Mouse (Mus musculus) heart, adult 2 months (tissue): ENCODE measurements around the gene Mapk10. TPM values are rescaled to one million over a fixed set of nuclear protein-coding genes. Genes with fewer than 3 reads are reported as not detected.

Experiments used
- DNase-seq, 2 experiments: peaks; one replicate each; pipeline ENCODE4 v3.0.0; 2021
- H3K27ac ChIP-seq: fragments of 200-600 bp; 2 replicates; pipeline ENCODE4 v1.8.1; 2022
- H3K27me3 ChIP-seq: fragments of 200-500 bp; 2 replicates; pipeline ENCODE4 v1.6.1; 2012; ENCODE audit warnings: mild to moderate bottlenecking, low read length, inconsistent platforms, mixed read lengths; ENCODE audit not compliant: control insufficient read depth, insufficient read depth
- H3K36me3 ChIP-seq: fragments of 200-500 bp; 2 replicates; pipeline ENCODE4 v1.6.1; 2012; ENCODE audit warnings: low read length, inconsistent platforms; ENCODE audit not compliant: control insufficient read depth, insufficient read depth
- H3K4me1 ChIP-seq: fragments of 200-500 bp; 2 replicates; pipeline ENCODE4 v1.6.1; 2011; ENCODE audit warnings: low read length; ENCODE audit not compliant: control insufficient read depth, insufficient read depth
- H3K4me3 ChIP-seq: fragments of 200-600 bp; 2 replicates; pipeline ENCODE4 v1.8.1; 2022
- H3K79me2 ChIP-seq: fragments of 200-500 bp; replicated peaks from 2 replicates; pipeline ENCODE4 v1.6.1; 2012; ENCODE audit warnings: mild to moderate bottlenecking, inconsistent platforms, low read length, moderate library complexity, mixed read lengths; ENCODE audit not compliant: control insufficient read depth, insufficient read depth
- H3K9ac ChIP-seq: fragments of 200-500 bp; 2 replicates; pipeline ENCODE4 v1.6.1; 2012; ENCODE audit warnings: low read depth, mild to moderate bottlenecking, control low read depth, inconsistent platforms, low read length, mixed read lengths
- CTCF ChIP-seq: fragments of 200-600 bp; IDR thresholded peaks from 2 replicates; pipeline ENCODE4 v1.8.1; 2022; ENCODE audit warnings: antibody characterized with exemption, mild to moderate bottlenecking, moderate library complexity
- EP300 ChIP-seq: fragments of 200-500 bp; IDR thresholded peaks from 2 replicates; pipeline ENCODE4 v1.6.1; 2011; ENCODE audit warnings: low read depth, low read length, control low read depth; ENCODE audit not compliant: insufficient read depth
- POLR2A ChIP-seq: fragments of 200-500 bp; IDR thresholded peaks from 2 replicates; pipeline ENCODE4 v1.6.1; 2011; ENCODE audit warnings: mild to moderate bottlenecking, low read depth, low read length, control low read depth; ENCODE audit not compliant: insufficient read depth
- WGBS: fragments of 180-500 bp; shearing (Covaris S2); methylation state at CpG from one replicate; pipeline ENCODE4 v1.1.7; 2018; 5-methylcytosine and 5-hydroxymethylcytosine counted together
- intact Hi-C: fragments of 180-260 bp; cut with DNase I; formaldehyde crosslinking; loops from one replicate; pipeline ENCODE4 v1.15.1; 2025
- polyA plus RNA-seq: library from polyadenylated mRNA; depleted of rRNA; stranded (reverse); fragments of >200 nt; gene quantifications from 2 replicates; pipeline ENCODE4 v1.2.3, GENCODE M21; 2012
- total RNA-seq, 2 experiments: library from RNA; stranded (reverse); gene quantifications; 2 replicates each; pipeline ENCODE4 v1.2.3; 2021

The Mapk10 gene
- total and polyA plus RNA-seq, 3 experiments: 5.8 to 32.0 (median 25.7) TPM

- Histone ChIP-seq H3K9ac (no peak overlapping the region), H3K4me1 (no peaks in the 10 kb centered on the region), H3K36me3 (no peaks in the 10 kb centered on the region), H3K27me3 (no peaks in the 10 kb centered on the region), H3K27ac (no peak overlapping the region), H3K4me3 (no peak overlapping the region), H3K79me2 (0 out of 2 replicates have a peak, but pooled peaks cover 2% of the 10 kb centered on the region)
- no peak for DNase-seq
- intact Hi-C loops: no loop called here
- TF ChIP-seq CTCF (no peak), POLR2A (no peak), EP300 (no peak)
- 57% methylated on average over 2 of the region's 2 CpGs for WGBS
Observed at GRCm38 (mm10) chr5:103197796-103198325, 13.3 kb downstream of the Mapk10 start.

GRCm38 (mm10) chr5:103194549-103194948, 16.6 kb downstream of the Mapk10 start:
- H3K9ac ChIP-seq: no peak overlapping the region
- H3K79me2 ChIP-seq: 0 out of 2 replicates have a peak, but pooled peaks cover 2% of the 10 kb centered on the region
- TF ChIP-seq POLR2A: no peak
- no peak for TF ChIP-seq CTCF
- TF ChIP-seq EP300: no peak
- H3K27ac ChIP-seq: no peak overlapping the region
- H3K36me3 ChIP-seq: no peaks in the 10 kb centered on the region
- 59% methylated on average over 6 of the region's 6 CpGs for WGBS
- no peaks in the 10 kb centered on the region for H3K4me1 ChIP-seq
- no peak overlapping the region for H3K4me3 ChIP-seq
- no peak for DNase-seq
- intact Hi-C loops: no loop called here
- no peaks in the 10 kb centered on the region for H3K27me3 ChIP-seq

GRCm38 (mm10) chr5:103193700-103194099, 17.4 kb downstream of the Mapk10 start:
- Histone ChIP-seq H3K79me2 (0 out of 2 replicates have a peak, but pooled peaks cover 2% of the 10 kb centered on the region), H3K4me1 (no peaks in the 10 kb centered on the region), H3K9ac (no peak overlapping the region), H3K27me3 (no peaks in the 10 kb centered on the region), H3K27ac (no peak overlapping the region), H3K4me3 (no peak overlapping the region), H3K36me3 (no peaks in the 10 kb centered on the region)
- no peak for DNase-seq
- WGBS: 67% methylated on average over 3 of the region's 3 CpGs
- TF ChIP-seq POLR2A: no peak
- TF ChIP-seq EP300: no peak
- no peak for TF ChIP-seq CTCF
- intact Hi-C loops: no loop called here

GRCm38 (mm10) chr5:103191577-103191976, 19.6 kb downstream of the Mapk10 start:
- intact Hi-C loops: no loop called here
- DNase-seq: no peak
- no peaks in the 10 kb centered on the region for H3K36me3 ChIP-seq
- H3K4me3 ChIP-seq: no peak overlapping the region
- WGBS: 45% methylated on average over 4 of the region's 4 CpGs
- TF ChIP-seq EP300 (no peak), CTCF (no peak), POLR2A (no peak)
- H3K79me2 ChIP-seq: no peaks in the 10 kb centered on the region
- H3K4me1 ChIP-seq: no peaks in the 10 kb centered on the region
- no peak overlapping the region for H3K9ac ChIP-seq
- no peak overlapping the region for H3K27ac ChIP-seq
- H3K27me3 ChIP-seq: no peaks in the 10 kb centered on the region

DNA sequence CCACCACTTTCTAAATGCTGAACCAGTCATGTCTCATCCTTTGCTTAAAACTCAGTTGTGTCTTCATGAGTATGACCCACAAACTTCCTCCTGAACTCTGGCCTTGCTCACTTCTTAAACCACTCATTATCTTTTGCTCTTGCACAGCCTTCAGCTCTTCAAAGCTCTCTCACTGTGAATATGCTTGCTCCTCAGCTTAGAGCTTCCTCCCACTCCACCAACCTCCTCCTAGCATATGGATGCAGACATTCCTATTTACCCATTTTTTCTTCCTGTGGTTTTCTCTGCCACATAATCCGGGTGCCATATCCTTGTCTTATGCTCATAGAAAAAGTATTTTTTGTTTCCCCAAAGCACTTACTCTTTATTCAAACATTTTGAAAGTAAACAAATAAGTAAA, 26.9 kb downstream of the Mapk10 start:
- Histone ChIP-seq H3K27ac (no peak overlapping the region), H3K27me3 (no peaks in the 10 kb centered on the region), H3K4me1 (no peaks in the 10 kb centered on the region), H3K9ac (no peak overlapping the region), H3K4me3 (no peak overlapping the region), H3K79me2 (no peaks in the 10 kb centered on the region), H3K36me3 (no peaks in the 10 kb centered on the region)
- DNase-seq: no peak
- WGBS: 79% methylated on average over 1 of the region's 1 CpGs
- TF ChIP-seq CTCF: no peak
- TF ChIP-seq POLR2A: no peak
- TF ChIP-seq EP300: no peak
- intact Hi-C loops: no loop called here

DNA sequence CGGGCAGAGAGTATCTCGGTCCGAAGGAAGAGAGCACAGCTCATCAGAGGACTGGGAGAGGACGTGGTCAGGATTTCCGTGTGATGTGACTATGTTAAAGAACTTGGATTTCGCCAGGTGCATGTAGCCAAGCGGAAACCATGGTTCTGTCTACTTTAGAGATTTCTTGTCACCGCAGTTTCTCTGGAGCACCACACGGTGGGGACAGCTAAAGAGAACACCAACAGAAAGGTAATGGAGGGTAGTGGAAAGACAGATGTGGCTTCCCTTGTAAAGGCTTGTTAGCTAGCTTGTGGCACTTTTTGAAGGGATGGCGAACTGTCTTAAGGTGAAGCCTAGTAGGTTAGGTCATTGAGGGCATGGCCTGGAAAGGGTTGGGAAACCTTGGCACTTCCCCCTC, 29.5 kb downstream of the Mapk10 start:
- H3K4me1 ChIP-seq: no peaks in the 10 kb centered on the region
- no peaks in the 10 kb centered on the region for H3K27me3 ChIP-seq
- no peak overlapping the region for H3K9ac ChIP-seq
- no peaks in the 10 kb centered on the region for H3K79me2 ChIP-seq
- no peak for DNase-seq
- WGBS: 88% methylated on average over 10 of the region's 10 CpGs
- H3K36me3 ChIP-seq: no peaks in the 10 kb centered on the region
- no peak overlapping the region for H3K4me3 ChIP-seq
- H3K27ac ChIP-seq: no peak overlapping the region
- intact Hi-C loops: no loop called here
- TF ChIP-seq EP300: no peak
- TF ChIP-seq CTCF: no peak
- no peak for TF ChIP-seq POLR2A
